ENCODE assay signal across 16 mouse cellular contexts in genomic region chr4:132932752-132933404, GRCm38 (mm10).
DNase-seq lines count a peak whose midpoint lies in the region; ATAC-seq lines count a peak whose summit lies in the region.
"Had no signal": no experiment of that assay in that cellular context is flagged by ENCODE, and none has a peak within 500 bp of the region (broad histone marks: within the 10 kb centered on the region; RNA-seq: fewer than 3 reads in every experiment).

No protein-coding gene starts in this region.

- peak; percentile 85 for ATAC-seq in frontal cortex, adult (ENCODE audit: low TSS enrichment)
- ATAC-seq: forebrain, embryonic 14.5 days; inflammation-experienced regulatory T-cells, adult 6 months had no signal

- no peak for DNase-seq in frontal cortex, postnatal 10 days (ENCODE audit: low spot score in 2 of 2)
- DNase-seq in right cerebral cortex, adult 18-20 months: peak; percentile 58
- no peak for DNase-seq in right cerebral cortex, postnatal 4 days
- peak; percentile 75 for DNase-seq in brain, adult 2 months (ENCODE audit: low read depth, low spot score)
- DNase-seq in ovary, postnatal 10 days (ENCODE audit: low spot score): no peak
- no peak for DNase-seq in cerebellum, adult 11-12 months
- DNase-seq: adrenal gland, adult 8-10 months; adrenal gland, postnatal 36 days; cerebellum, adult 11 months; cerebellum, adult 9-11 months; cerebellum, postnatal 36 days; gastrocnemius, postnatal 10 days; heart, adult 2 months had no signal

Comparison
In these comparisons a context has a peak if more than half of its experiments do, and no peak if none do; other contexts are left out.
1. DNase-seq: peak in right cerebral cortex, adult 18-20 months (single experiment) and brain, adult 2 months (single experiment); none in frontal cortex, postnatal 10 days (0 of 2), right cerebral cortex, postnatal 4 days (single experiment), ovary, postnatal 10 days (single experiment) and cerebellum, adult 11-12 months (single experiment).